Comparison of ENCODE assay signal across 9 mouse cellular contexts in the genomic region with DNA sequence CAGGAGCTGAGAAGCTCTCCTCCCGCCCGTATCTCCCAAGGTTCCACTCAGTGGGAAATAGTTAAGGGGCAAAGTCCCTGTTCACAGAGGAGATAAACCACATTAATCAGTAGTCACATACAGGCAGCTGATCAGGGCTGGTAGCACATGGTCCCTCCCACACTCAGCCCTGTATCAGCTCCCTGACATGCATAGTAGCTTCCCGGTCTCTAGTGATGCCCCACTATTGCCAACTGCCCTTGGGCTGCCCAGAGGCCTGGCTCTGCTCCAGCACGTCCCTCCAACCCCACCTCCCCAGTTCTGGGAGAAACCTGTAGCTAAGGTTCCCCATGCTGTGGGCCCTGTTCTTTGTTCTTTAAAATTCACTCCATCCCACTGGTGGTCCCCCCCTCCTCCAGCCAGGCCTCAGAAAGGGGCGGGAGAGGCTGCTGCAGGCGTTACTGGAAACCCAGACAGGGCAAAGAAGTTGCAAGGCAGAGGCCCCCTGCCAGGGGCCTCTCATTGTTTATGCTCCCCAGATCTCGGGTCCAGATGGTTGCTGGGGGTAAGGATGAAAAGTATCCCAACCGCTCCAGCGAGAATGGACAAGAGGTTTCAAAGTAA. TPM values are rescaled to one million over a fixed set of nuclear protein-coding genes. Genes with fewer than 3 reads are reported as not detected.
A peak's percentile ranks its signal among the peaks of the same experiment; 100 is the strongest.
DNase-seq lines count a peak whose midpoint lies in the region; ATAC-seq and TF ChIP-seq lines count a peak whose summit lies in the region.
"Had no signal": no experiment of that assay in that cellular context is flagged by ENCODE, and none has a peak within 500 bp of the region (broad histone marks: within the 10 kb centered on the region; RNA-seq: fewer than 3 reads in every experiment).

No protein-coding gene starts in this region.

- peak overlapping the region; percentile 57 for H3K4me3 ChIP-seq in C2C12 (ENCODE audit: insufficient read depth, poor library complexity, severe bottlenecking)
- peak overlapping the region; percentile 90 for H3K4me3 ChIP-seq in embryonic facial prominence, embryonic 12.5 days
- H3K4me3 ChIP-seq in intestine, embryonic 16.5 days (ENCODE audit: low read length) = peak overlapping the region; percentile 93

- peak overlapping the region; percentile 99 for H3K27ac ChIP-seq in embryonic facial prominence, embryonic 12.5 days
- peak overlapping the region; percentile 93 for H3K27ac ChIP-seq in intestine, embryonic 16.5 days (ENCODE audit: low read length)

- 1% methylated on average over 9 of the region's 9 CpGs for WGBS in embryonic facial prominence, embryonic 12.5 days
- 3% methylated on average over 9 of the region's 9 CpGs for WGBS in intestine, embryonic 16.5 days

- no peaks in the 10 kb centered on the region for H3K27me3 ChIP-seq in C2C12 (ENCODE audit: control insufficient read depth, insufficient read depth, insufficient read length)
- no peaks in the 10 kb centered on the region for H3K27me3 ChIP-seq in embryonic facial prominence, embryonic 12.5 days
- H3K27me3 ChIP-seq in intestine, embryonic 16.5 days (replicated peaks; ENCODE audit: control insufficient read depth, insufficient read depth, low read length) = no peaks in the 10 kb centered on the region

- H3ac ChIP-seq in C2C12 (ENCODE audit: control insufficient read depth, insufficient read length, low read depth) = peak overlapping the region; percentile 28

- DNase-seq in adrenal gland, postnatal 10 days = peak; percentile 66
- no peak for DNase-seq in adrenal gland, adult 18-20 months (ENCODE audit: low spot score in 2 of 2)
- DNase-seq in mesoderm, embryonic 11.5 days (ENCODE audit: low read depth, low spot score) = peak; percentile 71
- peak; percentile 81 for DNase-seq in yolk sac, embryonic 10.5 days (ENCODE audit: low spot score)
- no peak for DNase-seq in left cerebral cortex, adult 18-20 months (ENCODE audit: low spot score in 2 of 2)

- peak overlapping the region; percentile 92 for H3K9ac ChIP-seq in embryonic facial prominence, embryonic 12.5 days
- peak overlapping the region; percentile 91 for H3K9ac ChIP-seq in intestine, embryonic 16.5 days (ENCODE audit: low read depth, low read length)

- H3K4me2 ChIP-seq in embryonic facial prominence, embryonic 12.5 days (replicated peaks) = peak overlapping the region; percentile 75
- peak overlapping the region; percentile 89 for H3K4me2 ChIP-seq in intestine, embryonic 16.5 days (ENCODE audit: low read depth, low read length)

- H3K36me3 ChIP-seq in C2C12 (ENCODE audit: control insufficient read depth, insufficient read depth) = no peaks in the 10 kb centered on the region
- H3K36me3 ChIP-seq in embryonic facial prominence, embryonic 12.5 days = peaks cover 15% of the 10 kb centered on the region
- H3K36me3 ChIP-seq in intestine, embryonic 16.5 days (ENCODE audit: control insufficient read depth, insufficient read depth, low read length) = 0 out of 2 replicates have a peak, but pooled peaks cover 2% of the 10 kb centered on the region

- H3K4me1 ChIP-seq in embryonic facial prominence, embryonic 12.5 days = peaks cover 43% of the 10 kb centered on the region
- peaks cover 38% of the 10 kb centered on the region for H3K4me1 ChIP-seq in intestine, embryonic 16.5 days (ENCODE audit: control insufficient read depth, insufficient read depth, low read length)

- H3K79me2 ChIP-seq in C2C12 (ENCODE audit: control insufficient read depth, insufficient read depth) = peaks cover 61% of the 10 kb centered on the region

- ATAC-seq in embryonic facial prominence, embryonic 12.5 days (ENCODE audit: insufficient number of reproducible peaks, insufficient read depth, low FRiP score, low TSS enrichment) = 0 out of 2 replicates have a peak, but pooled peaks have one; percentile 16
- ATAC-seq in intestine, embryonic 16.5 days = peak; percentile 64

- TF ChIP-seq CTCF in C2C12 (IDR thresholded peaks at IDR 0.05; ENCODE audit: control insufficient read depth, insufficient read depth, insufficient read length) = no peak

- H3K79me3 ChIP-seq in C2C12 (ENCODE audit: low read depth) = peaks cover 18% of the 10 kb centered on the region

- no peaks in the 10 kb centered on the region for H3K9me3 ChIP-seq in embryonic facial prominence, embryonic 12.5 days
- no peaks in the 10 kb centered on the region for H3K9me3 ChIP-seq in intestine, embryonic 16.5 days (ENCODE audit: control insufficient read depth, low read length)

TF ChIP-seq in C2C12, 6 proteins besides CTCF, POLR2A, EP300 and RAD21:
- no peak for TF ChIP-seq MAX (IDR thresholded peaks at IDR 0.05)
- no peak for TF ChIP-seq MYOG (IDR thresholded peaks at IDR 0.05; ENCODE audit: control insufficient read depth, extremely low read depth, insufficient read length)
- no peak for TF ChIP-seq CEBPB (IDR thresholded peaks at IDR 0.05; ENCODE audit: low read depth)
- TF ChIP-seq MYOD1 (IDR thresholded peaks at IDR 0.05; ENCODE audit: control insufficient read depth, insufficient read length, low read depth) = no peak
- TF ChIP-seq FOSL1 (IDR thresholded peaks at IDR 0.05; ENCODE audit: insufficient read depth, low read length, poor library complexity, severe bottlenecking) = no peak
- TF ChIP-seq USF1 (IDR thresholded peaks at IDR 0.05; ENCODE audit: low read depth) = no peak
TF ChIP-seq in C2C12: peak in this region for 0.

RNA-seq across cellular contexts. Expression of gene Cdc42ep4, which starts 1.8 kb away (rescaled TPM):
- 10 to 100 TPM; 60.1 to 72.8 TPM for total RNA-seq in adrenal gland, postnatal 10 days (2021)
- total RNA-seq in adrenal gland, adult 18-20 months (2021) = 100 to 1,000 TPM in 1 of 2 experiments, 10 to 100 TPM in 1; 70.0 to 160 TPM
- 13.0 TPM for polyA plus RNA-seq in C2C12 (2012; fragmentation: generic; extraction: Trizol)
- polyA plus RNA-seq in embryonic facial prominence, embryonic 12.5 days (2016; fragmentation: Nextera tagmentation; extraction: Ambion mirVana) = 116 and 118 TPM in 2 replicates
- 59.0 and 60.3 TPM in 2 replicates for polyA plus RNA-seq in intestine, embryonic 16.5 days (2015; fragmentation: Nextera tagmentation; extraction: Ambion mirVana)
- 10 to 100 TPM; 26.6 to 28.8 TPM for total RNA-seq in left cerebral cortex, adult 18-20 months (2021)

RNA-seq across cellular contexts. Expression of gene Cpsf4l, which starts 40.0 kb away (rescaled TPM):
- total RNA-seq in adrenal gland, postnatal 10 days (2021) = 1 to 10 TPM in 1 of 2 experiments, under 1 TPM in 1; 0.79 to 2.2 TPM
- total RNA-seq in adrenal gland, adult 18-20 months (2021) = under 1 TPM; 0.30 to 0.38 TPM
- polyA plus RNA-seq in C2C12 (2012; fragmentation: generic; extraction: Trizol) = not detected
- polyA plus RNA-seq in embryonic facial prominence, embryonic 12.5 days (2016; fragmentation: Nextera tagmentation; extraction: Ambion mirVana) = 0.37 TPM in 1 of 2 replicates, not detected in the other
- polyA plus RNA-seq in intestine, embryonic 16.5 days (2015; fragmentation: Nextera tagmentation; extraction: Ambion mirVana) = 0.12 and 0.33 TPM in 2 replicates
- under 1 TPM in 1 of 2 experiments, not detected in 1; 0.35 TPM for total RNA-seq in left cerebral cortex, adult 18-20 months (2021)
- total RNA-seq: left cerebral cortex, postnatal 10 days had no signal

Comparison
In these comparisons a context has a peak if more than half of its experiments do, and no peak if none do; other contexts are left out.
1. DNase-seq: peak in adrenal gland, postnatal 10 days (single experiment), mesoderm, embryonic 11.5 days (single experiment) and yolk sac, embryonic 10.5 days (single experiment); none in adrenal gland, adult 18-20 months (0 of 2) and left cerebral cortex, adult 18-20 months (0 of 2).
2. Peak in every context shown above with its lines, with median percentiles within 50 percentile points of each other: H3K4me3 ChIP-seq.